Mouse (Mus musculus) left cerebral cortex, adult 11 months (tissue): ENCODE results near the gene Wnk4.

Experiments
- DNase-seq: peaks from one replicate; pipeline ENCODE4 v3.0.0; 2022; ENCODE audit warnings: low spot score

Wnk4 gene

DNA sequence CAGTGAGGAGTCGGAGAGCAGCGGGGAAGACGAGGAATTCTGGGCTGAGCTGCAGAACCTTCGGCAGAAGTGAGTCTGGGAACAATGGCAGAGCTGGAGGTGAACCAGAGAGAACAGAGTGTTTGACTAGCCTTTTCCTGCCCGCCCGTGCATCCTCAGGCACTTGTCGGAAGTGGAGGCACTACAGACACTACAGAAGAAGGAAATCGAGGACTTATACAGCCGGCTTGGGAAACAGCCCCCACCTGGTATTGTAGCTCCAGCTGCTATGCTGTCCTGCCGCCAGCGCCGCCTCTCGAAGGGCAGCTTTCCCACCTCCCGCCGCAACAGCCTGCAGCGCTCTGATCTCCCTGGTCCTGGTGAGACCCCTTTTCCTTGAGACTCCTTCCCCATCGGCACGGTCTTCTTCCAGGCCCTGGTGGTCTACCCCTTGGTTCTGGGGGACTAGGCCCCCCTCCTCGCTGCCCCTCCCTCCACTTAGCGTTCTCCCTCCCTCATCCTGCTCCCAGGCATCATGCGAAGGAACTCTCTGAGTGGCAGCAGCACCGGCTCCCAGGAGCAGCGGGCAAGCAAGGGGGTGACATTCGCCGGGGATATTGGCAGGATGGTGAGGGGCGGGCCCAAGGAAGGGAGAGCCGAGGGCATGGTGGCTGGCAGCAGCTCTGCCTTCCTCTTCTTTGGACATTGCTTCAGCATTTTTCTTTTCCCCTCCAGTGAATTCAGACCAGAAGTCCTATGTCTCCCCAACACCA is 16.1 kb downstream of the Wnk4 start:
- DNase-seq, result no peak

DNA sequence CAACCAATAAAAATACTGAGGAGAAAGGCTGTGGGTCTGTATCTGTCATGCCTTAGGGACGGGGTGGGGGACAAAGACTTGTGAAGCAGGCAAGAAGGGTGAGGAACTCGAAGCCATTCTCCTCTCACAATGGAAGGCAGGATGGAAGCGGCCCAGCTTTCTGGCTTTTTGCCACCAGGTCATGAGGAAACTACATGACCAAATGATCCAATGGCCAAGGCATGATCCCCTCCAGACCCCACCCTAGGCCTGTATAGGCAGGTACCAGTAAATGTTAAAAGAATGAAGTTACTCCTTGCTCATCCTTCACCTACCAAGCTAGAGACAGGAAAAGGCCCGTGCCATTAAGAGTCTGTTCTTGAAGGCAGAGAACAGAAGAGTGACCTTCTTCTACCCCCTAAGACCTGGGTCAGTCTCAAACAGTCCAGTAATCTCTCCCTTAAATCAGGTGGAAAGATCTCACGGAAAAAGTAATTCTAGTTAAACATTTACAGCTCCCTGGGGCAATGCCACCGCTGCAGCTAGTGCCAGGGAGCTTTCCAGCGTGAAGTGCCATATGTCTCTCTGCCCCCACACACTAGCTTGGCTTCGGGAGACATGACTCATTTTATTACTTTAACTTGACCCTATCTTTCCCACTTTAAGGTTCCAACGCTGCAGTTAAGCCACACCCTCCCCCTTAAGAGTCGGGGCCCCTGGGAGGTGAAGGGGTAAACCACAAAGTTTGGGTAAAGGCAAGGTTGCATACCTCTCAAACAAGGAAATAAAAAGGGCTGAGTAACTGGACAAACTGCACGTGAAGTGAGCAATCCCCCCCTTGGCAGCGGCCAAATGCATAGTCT is 17.2 kb downstream of the Wnk4 start:
- DNase-seq, result no peak

DNA sequence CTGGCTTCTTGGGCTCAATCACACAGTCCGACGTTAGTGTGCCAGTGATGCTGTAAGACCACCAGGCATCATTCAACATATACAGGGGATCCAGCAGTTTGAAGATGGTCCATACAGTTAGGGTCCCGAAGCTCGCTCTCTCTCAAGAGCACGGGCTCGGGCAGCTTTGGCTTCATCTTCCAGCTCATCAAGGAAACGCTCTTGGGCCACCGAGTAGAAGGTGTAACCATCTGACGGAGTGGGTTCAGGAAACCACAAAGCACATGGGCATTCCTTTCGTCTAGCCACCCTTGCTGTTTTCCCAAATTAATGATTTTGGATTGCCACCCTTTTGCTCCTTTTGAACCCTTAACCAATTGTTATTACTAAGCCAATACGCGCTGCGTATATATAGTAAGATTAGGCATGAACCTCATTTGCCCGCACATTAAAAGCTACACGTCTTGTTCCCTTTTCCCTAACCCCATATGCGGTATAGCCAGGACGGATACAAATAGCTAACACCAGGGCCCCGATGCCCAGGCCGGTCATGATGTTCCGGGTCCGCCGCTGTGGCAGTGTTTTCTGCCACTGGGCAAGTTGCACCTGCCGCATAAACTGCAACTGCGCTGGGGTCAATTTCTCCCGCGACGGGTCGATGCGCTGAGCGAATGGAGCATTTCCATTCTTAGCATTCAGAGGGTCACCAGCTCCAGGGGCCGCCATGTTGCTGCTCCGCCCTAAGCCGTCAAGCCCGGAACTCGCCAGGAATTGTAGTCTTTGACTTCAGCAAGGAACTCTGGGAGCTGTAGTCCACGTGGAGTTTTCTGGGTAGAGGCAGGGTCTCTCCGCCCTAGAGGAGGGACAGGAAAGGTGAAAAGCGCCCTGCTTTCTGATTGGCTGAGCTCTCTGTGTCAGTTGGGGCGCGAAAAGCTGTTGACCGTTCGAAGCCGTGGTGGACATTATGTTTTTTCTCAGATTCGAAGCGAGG is 18.1 kb downstream of the Wnk4 start, which contains the start of the genes Cntd1 and Coa3:
Gene Cntd1 (plus strand): TSS at position 790 of the 970 bp plus-strand sequence.
Gene Coa3 (minus strand): TSS at position 892 of the 970 bp plus-strand sequence.
- DNase-seq, result peak; percentile 78

DNA sequence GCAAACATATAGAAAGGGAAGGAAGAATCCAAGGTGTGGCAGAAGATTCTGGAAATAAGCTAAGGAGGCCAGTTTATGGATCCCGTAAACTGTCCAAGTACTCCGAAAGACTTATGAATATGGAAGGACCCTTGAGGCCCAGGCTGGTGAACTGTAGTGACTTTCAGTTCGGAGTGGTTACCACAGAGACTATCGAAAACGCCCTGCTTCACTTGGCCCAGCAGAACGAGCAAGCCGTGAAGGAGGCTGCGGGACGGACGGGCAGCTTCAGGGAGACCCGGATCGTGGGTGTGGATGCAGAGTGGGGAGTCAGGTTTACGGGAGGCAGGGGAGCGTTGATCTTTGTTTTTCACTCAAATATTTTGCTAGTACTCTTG is 18.8 kb downstream of the Wnk4 start:
- no peak for DNase-seq

DNA sequence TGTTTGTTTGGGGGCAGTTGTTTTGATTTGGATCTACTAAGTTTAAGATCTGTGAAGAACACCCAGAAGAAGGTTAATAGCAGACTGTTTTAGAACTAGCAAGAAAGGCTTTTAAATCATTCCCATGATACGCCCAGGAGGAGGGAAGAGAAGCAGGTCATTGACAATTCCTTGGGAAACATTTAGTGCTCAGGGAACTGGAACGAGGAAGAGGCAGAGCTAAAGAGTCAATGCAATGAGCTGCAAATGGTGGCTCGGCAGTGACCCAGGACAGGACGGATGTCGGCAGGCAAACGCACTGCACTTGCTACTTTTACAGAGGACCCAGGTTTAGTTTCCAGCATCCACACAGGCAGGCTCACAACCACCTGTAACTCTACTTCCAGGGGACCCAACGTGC is 20.5 kb downstream of the Wnk4 start:
- DNase-seq, result no peak

DNA sequence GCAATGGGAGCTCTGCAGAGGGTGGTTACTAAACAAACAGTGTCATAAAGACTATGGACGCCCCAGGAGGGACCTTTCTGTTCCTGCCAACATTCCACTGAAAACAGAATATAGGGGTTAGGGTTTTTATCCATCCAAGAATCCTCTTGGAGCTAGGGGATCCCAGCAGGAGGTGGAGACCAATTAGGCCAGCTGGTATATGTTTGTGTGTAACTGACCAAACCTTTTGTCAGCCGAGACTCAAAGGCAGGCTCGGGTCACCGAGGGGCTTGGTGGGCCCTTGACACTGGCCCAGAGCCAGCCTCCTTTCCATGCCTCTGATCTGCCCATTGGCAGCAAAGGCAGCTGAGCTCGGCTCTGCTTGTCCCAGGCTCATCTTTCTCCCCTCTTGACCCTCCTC is 22.5 kb downstream of the Wnk4 start:
- DNase-seq, result no peak

DNA sequence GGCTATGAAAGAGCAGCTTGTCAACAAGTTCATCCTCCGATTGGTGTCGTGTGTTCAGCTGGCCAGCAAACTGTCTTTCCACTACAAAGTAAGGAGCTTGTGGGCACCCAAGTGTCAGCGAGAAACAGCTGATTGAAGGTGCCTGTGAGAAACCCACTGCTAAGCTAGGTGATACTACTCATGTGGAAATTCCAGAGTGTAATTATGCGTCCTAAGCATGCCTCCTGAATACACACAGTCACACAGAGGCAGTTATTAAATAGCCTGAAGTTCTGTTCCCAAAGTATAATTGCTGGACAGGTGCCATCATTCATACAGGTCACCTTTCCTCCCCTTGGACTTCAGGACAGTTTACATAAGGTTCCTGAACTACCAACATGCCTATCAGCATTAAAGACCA is 23.4 kb downstream of the Wnk4 start:
- DNase-seq, result no peak

DNA sequence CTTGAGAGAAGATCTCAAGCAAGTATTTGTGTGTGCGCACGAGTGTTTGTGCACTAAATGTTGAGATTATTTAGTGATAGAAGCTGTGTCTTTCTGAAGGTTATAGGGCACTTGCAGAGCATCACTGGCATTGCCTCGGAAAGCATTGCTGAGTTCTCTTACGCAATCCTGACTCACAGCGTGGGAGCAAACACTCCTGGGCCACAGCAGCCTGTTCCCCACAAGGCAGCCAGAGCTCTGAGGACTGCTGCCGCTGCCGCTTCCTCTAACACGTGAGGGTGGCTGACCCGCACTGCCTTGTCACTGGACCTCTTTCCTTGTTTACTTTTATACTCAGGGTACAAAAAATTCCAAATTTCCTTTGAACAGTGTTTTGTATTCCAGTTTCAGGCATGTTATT is 26.9 kb downstream of the Wnk4 start:
- DNase-seq, result no peak

DNA sequence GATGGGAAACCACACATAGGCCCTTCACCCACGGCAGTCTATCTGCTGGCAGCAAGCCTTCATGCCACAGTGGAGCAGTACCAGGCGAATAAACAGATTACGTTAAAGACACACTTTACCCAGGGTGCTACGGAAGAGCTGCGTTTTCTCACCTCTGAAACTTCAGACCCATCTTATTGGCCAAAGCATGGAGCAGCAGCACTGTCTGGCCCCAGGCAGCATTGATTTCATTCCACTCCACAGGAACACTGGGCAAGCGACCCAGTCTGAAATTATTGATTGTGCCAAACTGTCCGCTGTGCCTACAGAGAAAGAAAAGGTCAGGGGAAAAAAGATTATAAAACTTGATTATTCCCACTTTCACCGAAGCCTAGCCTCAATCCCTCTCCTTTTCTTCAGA is 30.9 kb downstream of the Wnk4 start:
- DNase-seq, result no peak

DNA sequence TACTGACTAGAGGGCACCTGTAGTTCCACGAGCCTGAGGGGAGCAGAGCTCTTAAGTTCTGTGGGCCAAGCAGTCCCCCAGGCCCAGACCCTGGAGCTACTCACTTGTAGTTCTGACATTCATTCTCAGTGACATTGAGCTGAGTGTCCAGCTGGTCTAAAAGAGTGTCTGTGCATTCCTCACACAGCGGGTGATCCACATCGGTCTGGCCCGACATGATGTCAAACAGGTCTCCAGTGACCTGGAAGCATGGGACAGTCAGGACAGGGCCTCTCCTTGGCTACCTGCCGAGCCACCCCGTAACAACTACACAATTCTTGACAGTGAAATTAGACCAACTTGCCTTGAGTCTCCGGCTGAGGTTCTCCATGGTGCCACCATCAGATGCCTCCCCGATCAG is 34.8 kb downstream of the Wnk4 start:
- no peak for DNase-seq

DNA sequence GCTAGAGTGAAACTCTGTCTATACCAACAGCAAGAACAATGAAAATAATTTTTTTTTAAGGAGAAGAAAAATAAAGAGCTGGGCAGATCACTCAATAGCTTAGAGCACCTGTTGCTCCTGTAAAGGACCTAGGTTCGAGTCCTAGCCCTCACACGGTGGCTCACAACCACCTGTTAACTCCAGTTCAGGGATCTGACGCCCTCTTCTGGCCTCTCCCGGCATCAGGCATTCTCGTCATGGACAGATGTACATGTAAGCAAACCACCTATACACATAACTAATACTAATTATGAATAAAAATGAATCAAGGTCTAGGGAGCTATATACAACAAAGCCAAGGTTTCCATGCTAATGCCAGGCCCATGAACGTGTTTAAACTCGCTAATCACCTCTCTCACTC is 40.5 kb downstream of the Wnk4 start:
- DNase-seq, result no peak

DNA sequence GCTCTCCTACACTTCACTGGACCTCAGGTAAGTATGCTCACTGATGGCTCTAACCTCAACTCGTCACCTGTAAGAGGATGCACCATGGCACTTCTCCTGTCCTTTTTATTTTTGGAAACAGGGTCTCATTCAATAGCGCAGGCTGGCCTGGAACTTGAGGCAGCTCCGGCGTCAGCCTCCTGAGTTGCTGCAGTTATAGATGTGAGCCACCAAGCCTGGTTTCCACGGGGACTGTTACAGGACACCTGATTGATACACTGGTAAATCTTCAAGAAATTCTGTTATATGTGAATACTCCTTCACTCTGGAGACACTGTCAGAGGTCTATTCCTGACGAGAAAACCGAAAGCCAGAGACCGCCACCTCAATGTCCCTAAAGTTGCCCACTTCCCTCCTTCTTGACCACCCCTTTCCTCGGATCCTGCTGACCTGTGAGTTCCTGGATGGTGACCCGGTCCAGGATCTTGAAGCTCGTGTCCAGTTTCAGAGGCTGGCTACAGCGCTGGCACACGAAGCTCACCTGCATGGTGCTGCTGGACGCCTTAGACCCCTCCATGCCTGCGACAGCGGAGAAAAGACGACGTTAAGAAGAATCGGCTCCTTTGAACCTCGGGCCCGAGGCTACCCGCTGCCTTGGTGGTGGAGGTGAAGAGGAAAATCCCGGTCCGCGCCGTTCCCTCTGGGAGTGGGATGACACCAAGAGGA is 41.1 kb downstream of the Wnk4 start:
- no peak for DNase-seq

DNA sequence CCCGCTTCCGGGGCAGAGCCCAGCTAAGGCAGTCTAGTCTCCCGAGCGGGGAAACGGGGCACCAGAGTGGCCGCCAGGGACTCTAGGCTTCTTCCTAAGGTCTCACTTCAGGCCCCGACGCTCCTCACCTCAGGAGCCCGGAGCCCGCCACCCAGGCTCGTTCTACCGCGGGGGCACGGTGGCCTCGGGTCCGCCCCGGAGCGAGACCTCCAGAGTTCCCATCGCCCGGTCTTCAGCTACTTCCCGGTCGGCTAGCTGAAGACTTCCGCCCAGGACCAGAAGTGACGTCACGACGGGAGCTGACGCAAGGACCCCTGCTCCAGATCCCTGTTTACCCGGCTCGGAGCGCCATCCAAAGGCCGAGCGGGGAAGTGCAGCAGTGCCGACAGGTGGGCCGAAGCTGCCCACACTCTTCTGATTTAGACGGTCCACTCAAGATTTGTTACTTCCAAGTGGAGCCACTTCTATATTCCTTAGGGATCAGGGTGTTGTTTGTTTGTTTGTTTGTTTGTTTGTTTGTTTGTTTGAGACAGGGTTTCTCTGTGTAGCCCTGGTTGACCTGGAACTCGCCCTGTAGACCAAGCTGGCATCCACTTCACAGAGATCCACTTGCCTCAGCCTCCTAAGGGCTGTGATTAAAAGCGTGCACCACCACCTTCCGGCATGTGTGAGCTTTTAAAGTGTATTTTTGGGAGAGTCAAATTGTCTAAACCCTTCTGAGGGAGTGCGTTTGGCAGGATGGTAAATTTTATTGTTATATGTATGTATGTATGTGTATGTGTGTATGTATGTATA is 41.8 kb downstream of the Wnk4 start, which contains the start of gene Becn1:
Gene Becn1 (minus strand): TSS at position 283 of the 795 bp plus-strand sequence.
- DNase-seq, result peak; percentile 92

DNA sequence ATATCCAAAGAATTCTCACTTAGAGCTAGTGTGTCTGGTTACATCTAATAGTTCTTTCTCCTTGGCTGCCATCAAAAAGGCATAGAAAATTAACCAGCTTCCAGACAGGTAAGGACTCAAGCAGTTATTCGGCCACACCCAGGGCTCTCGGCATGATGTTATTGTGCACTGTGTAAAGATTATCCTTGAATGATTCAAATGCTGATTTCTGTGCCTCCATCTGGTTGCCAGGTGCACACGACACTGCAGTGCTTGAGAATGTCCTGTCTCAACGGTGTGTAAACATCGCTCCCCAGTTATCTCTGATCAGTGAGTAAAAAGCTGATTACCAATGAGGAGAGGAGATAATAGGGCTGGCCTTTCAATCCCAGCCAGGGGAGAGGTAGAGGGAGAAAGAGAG is 47.4 kb downstream of the Wnk4 start:
- no peak for DNase-seq

DNA sequence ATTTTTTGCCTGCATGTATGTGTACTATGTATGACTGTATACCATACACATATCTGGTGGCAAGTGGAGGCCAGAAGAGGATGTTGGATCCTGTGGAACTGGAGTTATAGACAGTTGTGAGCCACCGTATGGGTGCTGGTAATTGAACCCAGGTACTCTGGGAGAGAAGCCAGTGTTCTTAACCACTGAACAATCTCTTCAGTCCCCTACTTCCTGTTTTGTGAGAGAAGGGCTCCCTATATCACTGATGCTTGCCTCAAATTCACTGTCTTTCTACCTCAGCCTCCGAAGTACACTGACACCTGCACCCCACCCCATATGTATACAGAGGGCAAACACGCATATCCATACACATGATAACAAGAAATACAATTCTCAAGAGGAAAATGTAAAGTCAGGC is 50.7 kb downstream of the Wnk4 start:
- no peak for DNase-seq

DNA sequence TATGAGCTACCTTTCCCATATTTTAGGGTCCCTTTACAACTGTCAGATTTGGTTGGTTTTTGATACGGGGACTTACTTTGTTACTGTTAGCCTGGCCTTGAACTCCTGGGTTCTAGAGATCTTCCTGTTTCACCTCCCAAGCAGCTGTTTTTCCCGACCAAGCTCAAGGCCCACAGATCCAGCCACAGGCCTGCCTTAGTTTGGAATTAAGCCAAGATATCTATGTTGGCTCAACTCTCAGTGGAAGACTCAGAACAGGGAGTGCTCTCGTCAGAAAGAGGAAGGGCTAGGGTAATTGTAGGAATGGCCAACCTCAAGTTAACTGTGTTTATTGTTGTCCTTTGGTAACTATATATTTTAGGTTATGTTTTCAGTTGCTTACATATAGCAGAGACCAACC is 51.8 kb downstream of the Wnk4 start:
- DNase-seq, result no peak

DNA sequence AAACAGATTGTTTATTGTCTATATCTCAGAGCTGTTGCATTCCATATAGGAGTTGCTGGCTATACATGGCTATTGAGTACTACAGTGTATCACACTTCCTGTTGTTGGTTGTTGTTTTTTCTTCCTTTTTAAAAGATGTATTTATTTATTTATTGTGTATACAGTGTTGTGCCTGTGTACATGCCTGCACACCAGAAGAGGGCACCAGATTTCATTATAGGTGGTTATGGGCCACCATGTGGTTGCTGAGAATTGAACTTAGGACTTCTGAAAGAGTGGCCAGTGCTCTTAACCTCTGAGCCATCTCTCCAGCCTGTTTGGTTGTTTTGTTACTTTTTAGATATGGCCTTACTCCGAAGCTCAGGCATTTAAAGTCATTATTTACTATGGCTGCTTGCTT is 54.2 kb downstream of the Wnk4 start:
- DNase-seq, result no peak

DNA sequence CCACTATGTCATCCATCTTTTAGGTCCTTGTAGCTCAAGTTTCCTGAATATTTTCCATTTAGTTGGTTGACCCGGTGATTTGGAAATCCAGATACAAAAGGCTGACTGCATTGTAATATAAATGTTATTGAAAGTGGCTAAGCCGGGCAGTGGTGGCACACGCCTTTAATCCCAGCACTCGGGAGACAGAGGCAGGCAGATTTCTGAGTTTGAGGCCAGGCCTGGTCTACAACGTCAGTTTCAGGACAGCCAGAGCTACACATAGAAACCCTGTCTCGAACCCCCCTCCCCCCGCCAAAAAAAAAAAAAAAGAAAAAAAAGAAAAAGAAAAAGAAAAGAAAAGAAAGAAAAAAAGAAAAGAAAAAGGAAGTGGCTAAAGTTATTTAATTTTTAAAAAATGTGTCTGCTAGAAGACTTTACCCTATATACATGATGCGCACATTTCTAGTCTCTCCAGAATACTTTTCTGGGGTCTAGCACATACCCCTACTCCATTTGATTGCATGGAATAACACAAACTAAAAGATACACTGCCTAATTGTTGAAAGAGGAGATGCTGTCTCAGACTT is 54.8 kb downstream of the Wnk4 start:
- DNase-seq, result no peak

DNA sequence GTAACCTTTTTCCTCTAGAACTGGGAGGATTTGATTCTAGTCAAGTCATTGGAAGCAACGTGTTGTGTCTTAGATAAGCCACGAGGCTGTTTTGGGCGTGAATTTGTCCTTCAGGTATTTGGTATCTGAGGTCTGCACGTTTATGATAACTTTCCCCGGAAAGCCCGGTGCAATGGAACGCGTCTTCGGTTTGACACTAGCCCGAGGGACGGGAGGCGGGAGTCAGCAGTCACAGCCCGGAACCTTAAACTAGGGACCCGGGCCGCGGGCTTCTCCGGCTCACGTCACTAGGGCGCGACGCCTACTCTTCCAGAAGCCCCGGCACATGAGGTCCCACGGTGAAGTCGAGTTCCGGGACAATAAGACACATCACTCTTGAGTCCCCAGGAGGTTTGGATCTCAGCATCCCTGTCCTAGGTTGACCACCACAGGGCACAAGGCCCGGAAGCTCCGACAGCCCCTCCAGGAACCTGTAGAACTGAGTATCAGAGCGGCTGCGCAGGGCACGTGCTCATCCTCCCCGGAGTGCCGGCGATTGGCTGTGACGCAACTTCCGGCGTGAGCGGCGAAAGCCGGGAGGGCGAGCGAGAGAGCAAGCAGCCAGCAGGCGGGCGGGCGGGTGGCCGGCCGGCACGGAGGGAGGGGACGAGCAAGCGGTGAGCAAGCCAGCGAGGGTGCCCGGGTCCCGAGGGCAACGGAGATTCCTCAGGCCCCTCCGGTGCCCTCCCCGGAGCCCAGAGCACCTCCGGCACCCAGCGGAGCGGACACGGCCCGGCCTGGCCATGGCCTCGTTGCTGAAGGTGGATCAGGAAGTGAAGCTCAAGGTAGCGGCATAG is 55.5 kb downstream of the Wnk4 start, which contains the start of gene Psme3:
Gene Psme3 (plus strand): TSS at position 549 of the 836 bp plus-strand sequence.
- DNase-seq, result peak; percentile 89
